Mouse (Mus musculus): Measurements from ENCODE around the gene Tmem136.

DNA sequence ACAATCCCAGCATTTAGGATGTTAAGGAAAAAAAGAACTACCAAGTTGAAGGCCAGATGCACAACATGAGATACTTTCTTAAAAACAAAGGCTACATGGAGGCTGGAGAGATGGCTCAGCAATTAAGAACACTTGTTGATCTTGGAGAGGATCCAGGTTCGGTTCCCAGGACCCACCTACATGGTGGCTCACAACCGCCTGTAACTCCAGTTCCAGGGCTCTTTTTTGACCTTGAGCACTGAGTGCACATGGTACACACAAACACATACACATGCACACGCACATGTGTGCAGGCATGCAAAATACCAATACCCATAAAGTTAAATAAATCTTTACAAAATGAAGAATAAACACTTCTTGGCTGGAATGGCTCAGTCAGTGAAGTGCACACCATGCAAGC lies 48.5 kb downstream of the Tmem136 start:
- TF ChIP-seq CTCF (IDR thresholded peaks at IDR 0.05; ENCODE audit: low read depth) (no peak), EP300 (IDR thresholded peaks at IDR 0.05; ENCODE audit: low read depth) (no peak)
